Mouse (Mus musculus) intestine, embryonic 14.5 days (tissue): ENCODE measurements around the gene Ddx55. TPM values are rescaled to one million over a fixed set of nuclear protein-coding genes. Genes with fewer than 3 reads are reported as not detected.
"Not testable (repeated sequence)": the region's sequence is repeated elsewhere in the genome, so short reads cannot be mapped to it uniquely, and the experiment has no call there.

Source experiments
- ATAC-seq: fragments of 200-750 bp; cut with Nextera tagmentation; replicated peaks from 2 replicates; pipeline ENCODE4 v1.8.0; 2017; ENCODE audit warnings: low read depth, moderate number of reproducible peaks, moderate TSS enrichment, moderate library complexity; ENCODE audit not compliant: low FRiP score, low TSS enrichment
- DNase-seq: peaks from one replicate; pipeline ENCODE4 v3.0.0-alpha.2; 2018; ENCODE audit warnings: low spot score
- H3K27ac ChIP-seq: fragments of 300-500 bp; sonication (generic); 2 replicates; pipeline ENCODE4 v1.5.1; 2014; ENCODE audit warnings: low read depth, mild to moderate bottlenecking, control low read depth
- H3K27me3 ChIP-seq: fragments of 300-500 bp; sonication (generic); replicated peaks from 2 replicates; pipeline ENCODE4 v1.6.1; 2014; ENCODE audit warnings: low read length, control low read depth; ENCODE audit not compliant: control insufficient read depth, insufficient read depth
- H3K36me3 ChIP-seq: fragments of 300-500 bp; sonication (generic); 2 replicates; pipeline ENCODE4 v1.6.1; 2014; ENCODE audit warnings: low read length, control low read depth; ENCODE audit not compliant: control insufficient read depth, insufficient read depth
- H3K4me1 ChIP-seq: fragments of 300-500 bp; sonication (generic); replicated peaks from 2 replicates; pipeline ENCODE4 v1.6.1; 2014; ENCODE audit warnings: low read length, control low read depth, mixed read lengths; ENCODE audit not compliant: control insufficient read depth, insufficient read depth
- H3K4me2 ChIP-seq: fragments of 300-500 bp; sonication (generic); 2 replicates; pipeline ENCODE4 v1.6.1; 2014; ENCODE audit warnings: low read length
- H3K4me3 ChIP-seq: fragments of 300-500 bp; sonication (generic); 2 replicates; pipeline ENCODE4 v1.5.1; 2014; ENCODE audit warnings: low read depth, low read length, control low read depth, mixed read lengths
- H3K9ac ChIP-seq: fragments of 300-500 bp; sonication (generic); 2 replicates; pipeline ENCODE4 v1.6.1; 2014; ENCODE audit warnings: mild to moderate bottlenecking, low read length
- H3K9me3 ChIP-seq: fragments of 300-500 bp; sonication (generic); 2 replicates; pipeline ENCODE4 v1.6.1; 2016; ENCODE audit warnings: low read length, control low read depth; ENCODE audit not compliant: control insufficient read depth
- WGBS: fragments of 180-500 bp; shearing (Covaris S2); extraction: QIAGEN DNeasy Blood & Tissue Kit; methylation state at CpG from one replicate; pipeline ENCODE4 v1.1.7; 2014; 5-methylcytosine and 5-hydroxymethylcytosine counted together
- polyA plus RNA-seq: library from polyadenylated mRNA; unstranded; fragments of >200 nt; fragmentation: Nextera tagmentation; extraction: Ambion mirVana; gene quantifications from 2 replicates; pipeline ENCODE4 v1.2.1, GENCODE M21; 2014

Gene Ddx55
- polyA plus RNA-seq, 1 experiment from 2014 or later: 15.2 TPM

DNA sequence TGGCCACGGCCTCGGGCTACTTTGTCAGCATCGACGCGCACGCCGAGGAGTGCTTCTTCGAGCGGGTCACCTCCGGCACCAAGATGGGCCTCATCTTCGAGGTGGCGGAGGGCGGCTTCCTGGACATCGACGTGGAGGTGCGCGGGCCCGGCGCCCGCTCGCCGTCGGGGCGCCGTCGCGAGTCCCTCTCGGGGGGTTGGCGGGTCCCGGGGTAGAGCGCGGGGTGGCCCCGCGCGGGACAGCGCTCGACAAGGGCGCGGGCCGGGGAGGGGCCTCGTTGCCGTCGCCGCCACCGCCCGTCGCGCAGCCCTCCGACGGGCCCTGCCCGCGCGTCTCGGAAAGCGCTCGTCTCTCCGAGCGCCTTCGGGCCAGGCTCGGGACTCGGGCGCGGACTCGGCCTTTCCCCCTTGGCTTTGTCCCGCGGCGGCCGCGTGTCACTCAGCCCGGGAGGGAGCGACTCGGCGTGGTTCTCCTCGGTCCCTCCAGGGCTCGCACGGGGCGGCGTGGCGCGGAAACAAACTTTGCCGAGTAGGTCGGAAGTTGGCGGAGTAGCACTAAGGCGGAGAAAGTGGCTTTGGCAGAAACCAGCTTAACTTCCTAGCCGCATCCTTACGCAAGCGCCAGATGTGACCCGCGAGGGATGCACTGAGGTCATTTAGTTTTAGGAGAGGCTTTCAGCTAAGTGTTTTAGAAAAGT is 11.6 kb upstream of the Ddx55 start:
- peaks cover 15% of the 10 kb centered on the region; the same call in 1 of the 2 replicates for H3K4me1 ChIP-seq
- peak overlapping the region; percentile 95 for H3K4me3 ChIP-seq
- H3K9ac ChIP-seq: peak overlapping the region; percentile 92
- peak overlapping the region; percentile 73 for H3K4me2 ChIP-seq
- WGBS: under 1% methylated on average over 76 of the region's 89 CpGs
- H3K9me3 ChIP-seq: no peaks in the 10 kb centered on the region
- no peaks in the 10 kb centered on the region for H3K27me3 ChIP-seq
- peak; percentile 80 for DNase-seq
- ATAC-seq: peak; percentile 65
- peaks cover 35% of the 10 kb centered on the region for H3K36me3 ChIP-seq
- peak overlapping the region; percentile 83 for H3K27ac ChIP-seq

DNA sequence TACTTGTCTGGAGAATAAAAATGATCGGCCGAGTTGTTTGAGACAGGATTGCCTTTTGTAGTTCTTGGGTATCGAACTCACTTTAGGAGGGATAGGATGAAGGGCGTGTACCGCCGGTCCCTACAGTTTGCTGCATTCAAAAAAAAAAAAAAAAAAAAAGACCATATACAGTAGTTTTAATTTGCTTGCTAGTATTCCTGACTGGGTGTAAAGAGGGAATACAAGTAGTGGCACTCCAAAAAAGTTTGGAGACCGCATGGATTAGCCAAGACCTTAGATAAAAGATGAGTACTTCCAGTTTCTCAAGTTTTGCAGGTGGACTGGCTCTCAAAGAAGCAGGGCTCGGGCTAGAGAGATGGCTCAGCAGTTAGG is 11.1 kb upstream of the Ddx55 start:
- peaks cover 41% of the 10 kb centered on the region for H3K36me3 ChIP-seq
- H3K4me3 ChIP-seq: peak overlapping the region; percentile 95
- H3K4me1 ChIP-seq: peaks cover 13% of the 10 kb centered on the region; the same call in 1 of the 2 replicates
- H3K9ac ChIP-seq: peak overlapping the region; percentile 92
- 11% methylated on average over 8 of the region's 8 CpGs for WGBS
- no peaks in the 10 kb centered on the region for H3K9me3 ChIP-seq
- peak overlapping the region; percentile 73 for H3K4me2 ChIP-seq
- DNase-seq: no peak
- H3K27me3 ChIP-seq: no peaks in the 10 kb centered on the region
- H3K27ac ChIP-seq: peak overlapping the region; percentile 83
- no peak for ATAC-seq

DNA sequence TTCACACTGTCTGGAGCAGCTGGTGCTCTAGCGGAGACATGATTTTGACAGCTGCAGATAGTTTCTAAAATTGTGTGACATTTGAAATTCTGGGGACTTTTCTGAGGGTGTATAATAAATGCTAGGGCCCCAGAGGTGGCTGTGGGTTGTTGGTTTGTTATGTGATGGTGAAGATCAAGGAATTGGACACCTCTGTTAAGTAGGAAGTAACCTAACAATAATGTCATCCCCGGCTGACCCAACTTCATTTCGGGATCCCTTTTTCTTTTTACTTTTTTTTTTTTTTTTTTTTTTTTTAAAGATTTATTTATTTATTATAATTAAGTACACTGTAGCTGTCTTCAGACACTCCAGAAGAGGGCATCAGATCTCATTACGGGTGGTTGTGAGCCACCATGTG is 1.9 kb upstream of the Ddx55 start:
- not testable (repeated sequence) for H3K9me3 ChIP-seq, H3K27me3 ChIP-seq, H3K27ac ChIP-seq, ATAC-seq, H3K4me2 ChIP-seq, H3K9ac ChIP-seq, H3K4me3 ChIP-seq, DNase-seq, H3K4me1 ChIP-seq
- H3K36me3 ChIP-seq: peaks cover 50% of the 10 kb centered on the region
- 76% methylated on average over 4 of the region's 4 CpGs for WGBS

DNA sequence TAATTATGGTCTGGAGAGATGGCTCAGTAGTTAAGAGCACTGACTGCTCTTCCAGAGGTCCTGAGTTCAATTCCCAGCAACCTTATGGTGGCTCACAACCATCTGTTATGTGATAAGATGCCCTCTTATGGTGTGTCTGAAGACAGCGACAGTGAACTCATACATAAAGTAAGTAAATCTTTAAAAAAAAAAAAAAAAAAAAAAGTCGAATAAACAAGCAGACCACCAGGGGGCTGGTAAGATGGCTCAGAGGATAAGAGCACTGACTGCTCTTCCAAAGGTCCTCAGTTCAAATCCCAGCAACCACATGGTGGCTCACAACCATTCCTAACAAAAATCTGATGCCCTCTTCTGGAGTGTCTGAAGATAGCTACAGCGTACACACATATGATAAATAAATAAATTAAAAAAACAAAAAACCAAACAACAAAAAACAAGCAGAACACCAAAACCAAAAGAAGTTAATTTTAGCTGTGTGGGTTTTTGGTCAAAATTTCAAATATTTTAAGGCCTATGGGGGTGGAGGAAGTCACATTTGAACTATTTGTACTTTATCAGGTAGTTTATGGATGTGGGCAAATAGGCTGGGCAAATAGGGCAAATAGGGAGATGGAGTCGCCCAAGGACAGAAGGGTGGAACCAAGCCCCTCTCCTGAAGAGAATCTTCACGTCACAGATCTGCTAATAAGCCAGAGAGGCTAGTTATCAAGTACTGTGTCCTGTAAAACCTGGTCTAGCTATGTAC is 1.1 kb upstream of the Ddx55 start:
- 26% methylated on average over 5 of the region's 5 CpGs for WGBS
- ATAC-seq, DNase-seq: not testable (repeated sequence)

DNA sequence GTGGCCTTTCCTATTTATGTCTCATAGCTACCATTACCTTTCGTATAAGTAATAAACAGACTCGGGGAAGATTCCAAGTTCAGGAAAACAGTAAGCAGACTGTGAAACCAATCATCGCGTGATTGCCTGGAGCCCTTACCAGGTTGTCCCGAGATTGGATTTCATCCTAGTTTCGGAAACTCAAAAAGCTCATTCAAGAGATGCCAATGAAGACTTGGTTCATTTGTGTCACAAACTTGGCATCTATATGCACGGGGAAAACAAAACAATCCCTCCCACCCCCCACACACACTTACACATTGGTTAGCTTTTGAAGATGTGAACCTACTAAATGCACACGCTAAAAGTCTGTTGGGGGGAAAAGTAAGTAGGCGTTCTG is 581 bp upstream of the Ddx55 start:
- Histone ChIP-seq H3K27ac (peak overlapping the region; percentile 72), H3K9ac (peak overlapping the region; percentile 64), H3K27me3 (no peaks in the 10 kb centered on the region), H3K4me1 (peaks cover 9% of the 10 kb centered on the region; the same call in 1 of the 2 replicates), H3K4me2 (peak overlapping the region; percentile 77), H3K36me3 (peaks cover 47% of the 10 kb centered on the region), H3K9me3 (no peaks in the 10 kb centered on the region), H3K4me3 (peak overlapping the region; percentile 67)
- WGBS: 11% methylated on average over 9 of the region's 9 CpGs
- DNase-seq (peak; percentile 59), ATAC-seq (peak; percentile 21)

More for the DNA sequence above, 1.1 kb upstream of the Ddx55 start:
- H3K4me3 ChIP-seq: peak overlapping the region; percentile 67
- peaks cover 47% of the 10 kb centered on the region for H3K36me3 ChIP-seq
- not testable (repeated sequence) for H3K4me1 ChIP-seq, H3K9ac ChIP-seq, H3K27ac ChIP-seq, H3K9me3 ChIP-seq, H3K27me3 ChIP-seq
- peak overlapping the region; percentile 77 for H3K4me2 ChIP-seq

DNA sequence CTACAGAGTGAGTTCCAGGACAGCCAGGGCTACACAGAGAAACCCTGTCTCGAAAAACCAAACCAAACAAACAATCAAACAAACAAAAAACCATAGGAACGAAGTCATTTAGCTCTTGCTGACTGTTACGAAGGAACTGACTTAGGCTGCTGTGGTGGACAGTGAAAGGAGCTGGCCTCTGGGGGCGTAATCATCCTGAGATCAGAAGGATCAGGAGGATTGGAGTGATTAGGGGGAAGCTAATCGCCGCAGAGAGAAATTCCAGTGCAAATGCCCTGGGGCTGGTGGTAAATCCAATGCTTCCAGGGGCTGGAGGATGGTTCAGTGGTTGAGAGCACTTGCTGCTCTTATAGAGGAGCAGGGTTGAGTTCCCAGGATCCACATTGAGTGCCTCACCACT is 943 bp downstream of the Ddx55 start:
- Histone ChIP-seq H3K27ac (no peak overlapping the region), H3K4me1 (peaks cover 9% of the 10 kb centered on the region; the same call in 1 of the 2 replicates), H3K4me2 (peak overlapping the region; percentile 77), H3K4me3 (no peak overlapping the region), H3K9ac (no peak overlapping the region), H3K36me3 (peaks cover 39% of the 10 kb centered on the region), H3K9me3 (no peaks in the 10 kb centered on the region), H3K27me3 (no peaks in the 10 kb centered on the region)
- WGBS: 76% methylated on average over 6 of the region's 6 CpGs
- no peak for DNase-seq
- no peak for ATAC-seq

DNA sequence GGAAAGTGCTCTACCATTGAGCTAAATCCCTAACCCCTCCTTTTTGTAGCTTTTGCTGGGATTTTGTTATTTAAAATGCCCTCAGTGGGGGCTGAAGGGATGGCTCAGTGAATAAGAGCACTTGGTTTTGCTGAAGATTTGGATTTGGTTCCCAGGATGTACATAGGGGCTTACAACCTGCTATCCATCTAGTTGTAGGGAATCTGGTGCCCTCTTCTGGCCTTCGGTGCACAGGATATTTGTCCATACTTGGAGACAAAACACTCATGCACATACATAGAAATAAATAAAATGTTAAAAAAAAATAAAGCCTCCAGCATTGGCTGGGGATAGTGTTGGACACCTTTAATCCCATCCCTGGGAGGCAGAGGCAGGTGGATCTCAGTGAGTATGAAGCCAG is 2.5 kb downstream of the Ddx55 start:
- ATAC-seq (no peak), DNase-seq (no peak)
- H3K27me3 ChIP-seq: no peaks in the 10 kb centered on the region
- H3K36me3 ChIP-seq: peaks cover 51% of the 10 kb centered on the region
- no peak overlapping the region for H3K4me3 ChIP-seq
- WGBS: 80% methylated on average over 1 of the region's 1 CpGs
- peaks cover 9% of the 10 kb centered on the region; the same call in 1 of the 2 replicates for H3K4me1 ChIP-seq
- no peak overlapping the region for H3K4me2 ChIP-seq
- no peaks in the 10 kb centered on the region for H3K9me3 ChIP-seq
- no peak overlapping the region for H3K9ac ChIP-seq
- no peak overlapping the region for H3K27ac ChIP-seq

DNA sequence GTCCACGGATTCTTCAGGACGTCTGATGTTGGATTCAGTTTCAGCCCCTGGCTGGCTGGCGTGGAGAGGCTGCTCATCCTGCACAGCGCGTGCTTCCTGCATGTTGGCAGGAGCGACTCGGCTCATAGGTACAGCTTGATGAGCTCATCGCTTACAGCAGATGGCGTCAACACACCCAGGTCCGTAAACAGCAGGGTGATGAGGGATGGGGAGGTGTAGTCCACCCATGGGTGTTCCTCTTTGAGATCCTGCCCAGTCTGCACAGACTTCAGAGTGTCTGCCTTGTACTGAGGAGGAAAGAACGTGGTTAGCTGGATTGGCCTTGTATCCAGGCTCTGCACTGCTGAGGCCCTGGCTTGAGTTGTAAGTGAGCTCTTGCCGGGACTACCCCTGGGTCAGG is 18.4 kb downstream of the Ddx55 start:
- Histone ChIP-seq H3K4me3 (no peak overlapping the region), H3K4me1 (no peaks in the 10 kb centered on the region), H3K36me3 (peaks cover 98% of the 10 kb centered on the region), H3K27me3 (no peaks in the 10 kb centered on the region), H3K9me3 (no peaks in the 10 kb centered on the region), H3K9ac (no peak overlapping the region), H3K4me2 (no peak overlapping the region), H3K27ac (no peak overlapping the region)
- ATAC-seq (no peak), DNase-seq (no peak)
- WGBS: 89% methylated on average over 12 of the region's 12 CpGs
